Mouse (Mus musculus): Measurements from ENCODE around the gene Echdc3. TPM values are rescaled to one million over a fixed set of nuclear protein-coding genes. Genes with fewer than 3 reads are reported as not detected.
A peak's percentile ranks its signal among the peaks of the same experiment; 100 is the strongest.

Echdc3 gene
- polyA plus RNA-seq, 1 experiment from 2014 or later: 15.1 TPM

- Histone ChIP-seq H3K36me3 (ENCODE audit: insufficient read depth, low read length) (no peaks in the 10 kb centered on the region), H3K9ac (ENCODE audit: low read depth, low read length) (no peak overlapping the region), H3K4me1 (replicated peaks; ENCODE audit: insufficient read depth, low read length) (peaks cover 11% of the 10 kb centered on the region), H3K27me3 (ENCODE audit: insufficient read depth, low read length) (no peaks in the 10 kb centered on the region), H3K4me2 (ENCODE audit: low read length) (no peak overlapping the region), H3K27ac (no peak overlapping the region), H3K9me3 (replicated peaks; ENCODE audit: low read length) (no peaks in the 10 kb centered on the region), H3K4me3 (replicated peaks; ENCODE audit: low read depth, low read length) (no peak overlapping the region)
- ATAC-seq (replicated peaks; ENCODE audit: low FRiP score, low read depth) (no peak), DNase-seq (ENCODE audit: low spot score) (no peak)
- no peak for TF ChIP-seq CTCF (IDR thresholded peaks at IDR 0.05; ENCODE audit: low read depth)
- 86% methylated on average over 3 of the region's 3 CpGs for WGBS
Observed at GRCm38 (mm10) chr2:6209746-6210145, 3.1 kb downstream of the Echdc3 start.

GRCm38 (mm10) chr2:6209116-6209515, 3.7 kb downstream of the Echdc3 start:
- peaks cover 11% of the 10 kb centered on the region for H3K4me1 ChIP-seq (replicated peaks; ENCODE audit: insufficient read depth, low read length)
- 60% methylated on average over 11 of the region's 11 CpGs for WGBS
- no peak overlapping the region for H3K9ac ChIP-seq (ENCODE audit: low read depth, low read length)
- TF ChIP-seq CTCF (IDR thresholded peaks at IDR 0.05; ENCODE audit: low read depth): no peak
- no peaks in the 10 kb centered on the region for H3K9me3 ChIP-seq (replicated peaks; ENCODE audit: low read length)
- no peak overlapping the region for H3K4me2 ChIP-seq (ENCODE audit: low read length)
- ATAC-seq (replicated peaks; ENCODE audit: low FRiP score, low read depth) (no peak), DNase-seq (ENCODE audit: low spot score) (peak; percentile 37)
- no peaks in the 10 kb centered on the region for H3K27me3 ChIP-seq (ENCODE audit: insufficient read depth, low read length)
- no peak overlapping the region for H3K4me3 ChIP-seq (replicated peaks; ENCODE audit: low read depth, low read length)
- H3K27ac ChIP-seq: no peak overlapping the region
- no peaks in the 10 kb centered on the region for H3K36me3 ChIP-seq (ENCODE audit: insufficient read depth, low read length)

- 79% methylated on average over 2 of the region's 2 CpGs for WGBS
- no peaks in the 10 kb centered on the region for H3K9me3 ChIP-seq (replicated peaks; ENCODE audit: low read length)
Observed at GRCm38 (mm10) chr2:6207736-6208135, 5.1 kb downstream of the Echdc3 start.

GRCm38 (mm10) chr2:6196363-6196973, 16.4 kb downstream of the Echdc3 start:
- Histone ChIP-seq H3K9ac (ENCODE audit: low read depth, low read length) (no peak overlapping the region), H3K27ac (no peak overlapping the region), H3K27me3 (ENCODE audit: insufficient read depth, low read length) (no peaks in the 10 kb centered on the region), H3K4me1 (replicated peaks; ENCODE audit: insufficient read depth, low read length) (no peaks in the 10 kb centered on the region), H3K4me2 (ENCODE audit: low read length) (no peak overlapping the region), H3K4me3 (replicated peaks; ENCODE audit: low read depth, low read length) (no peak overlapping the region), H3K36me3 (ENCODE audit: insufficient read depth, low read length) (no peaks in the 10 kb centered on the region), H3K9me3 (replicated peaks; ENCODE audit: low read length) (no peaks in the 10 kb centered on the region)
- 45% methylated on average over 9 of the region's 10 CpGs for WGBS
- ATAC-seq (replicated peaks; ENCODE audit: low FRiP score, low read depth): no peak
- TF ChIP-seq CTCF (IDR thresholded peaks at IDR 0.05; ENCODE audit: low read depth): no peak
- no peak for DNase-seq (ENCODE audit: low spot score)

More at GRCm38 (mm10) chr2:6207736-6208135, 5.1 kb downstream of the Echdc3 start:
- H3K9ac ChIP-seq (ENCODE audit: low read depth, low read length): no peak overlapping the region
- H3K27me3 ChIP-seq (ENCODE audit: insufficient read depth, low read length): no peaks in the 10 kb centered on the region
- ATAC-seq (replicated peaks; ENCODE audit: low FRiP score, low read depth): no peak
- H3K36me3 ChIP-seq (ENCODE audit: insufficient read depth, low read length): no peaks in the 10 kb centered on the region
- TF ChIP-seq CTCF (IDR thresholded peaks at IDR 0.05; ENCODE audit: low read depth): no peak
- DNase-seq (ENCODE audit: low spot score): no peak
- H3K4me2 ChIP-seq (ENCODE audit: low read length): no peak overlapping the region
- H3K4me3 ChIP-seq (replicated peaks; ENCODE audit: low read depth, low read length): no peak overlapping the region
- no peak overlapping the region for H3K27ac ChIP-seq
- H3K4me1 ChIP-seq (replicated peaks; ENCODE audit: insufficient read depth, low read length): peaks cover 11% of the 10 kb centered on the region

- DNase-seq (ENCODE audit: low spot score) (no peak), ATAC-seq (replicated peaks; ENCODE audit: low FRiP score, low read depth) (peak; percentile 74)
- H3K9ac ChIP-seq (ENCODE audit: low read depth, low read length): no peak overlapping the region
- H3K27ac ChIP-seq: no peak overlapping the region
- H3K36me3 ChIP-seq (ENCODE audit: insufficient read depth, low read length): no peaks in the 10 kb centered on the region
- H3K4me3 ChIP-seq (replicated peaks; ENCODE audit: low read depth, low read length): no peak overlapping the region
- no peak overlapping the region for H3K4me2 ChIP-seq (ENCODE audit: low read length)
- H3K4me1 ChIP-seq (replicated peaks; ENCODE audit: insufficient read depth, low read length): no peaks in the 10 kb centered on the region
- H3K27me3 ChIP-seq (ENCODE audit: insufficient read depth, low read length): no peaks in the 10 kb centered on the region
- 50% methylated on average over 15 of the region's 15 CpGs for WGBS
- H3K9me3 ChIP-seq (replicated peaks; ENCODE audit: low read length): no peaks in the 10 kb centered on the region
- TF ChIP-seq CTCF (IDR thresholded peaks at IDR 0.05; ENCODE audit: low read depth): peak; percentile 24; the same call in 1 of the 2 replicates
Observed at GRCm38 (mm10) chr2:6195468-6196239, 17.2 kb downstream of the Echdc3 start.

- Histone ChIP-seq H3K9me3 (replicated peaks; ENCODE audit: low read length) (no peaks in the 10 kb centered on the region), H3K4me1 (replicated peaks; ENCODE audit: insufficient read depth, low read length) (peaks cover under 1% of the 10 kb centered on the region; the same call in 1 of the 2 replicates), H3K4me2 (ENCODE audit: low read length) (no peak overlapping the region), H3K27me3 (ENCODE audit: insufficient read depth, low read length) (no peaks in the 10 kb centered on the region), H3K9ac (ENCODE audit: low read depth, low read length) (no peak overlapping the region), H3K27ac (no peak overlapping the region), H3K36me3 (ENCODE audit: insufficient read depth, low read length) (no peaks in the 10 kb centered on the region), H3K4me3 (replicated peaks; ENCODE audit: low read depth, low read length) (no peak overlapping the region)
- DNase-seq (ENCODE audit: low spot score): no peak
- no peak for ATAC-seq (replicated peaks; ENCODE audit: low FRiP score, low read depth)
- WGBS: 74% methylated on average over 7 of the region's 7 CpGs
- no peak for TF ChIP-seq CTCF (IDR thresholded peaks at IDR 0.05; ENCODE audit: low read depth)
Observed at GRCm38 (mm10) chr2:6194497-6194896, 18.3 kb downstream of the Echdc3 start.

Data from kidney, postnatal 0 days (tissue).